Mouse (Mus musculus): ENCODE measurements around the gene Ppp3ca.

Ppp3ca gene

GRCm38 (mm10) chr3:136722493-136722892 lies 52.6 kb downstream of the Ppp3ca start:
- DNase-seq (ENCODE audit: low spot score in 2 of 2): no peak

GRCm38 (mm10) chr3:136725311-136726156 lies 55.6 kb downstream of the Ppp3ca start:
- peak; percentile 26 for DNase-seq (ENCODE audit: low spot score in 2 of 2)

GRCm38 (mm10) chr3:136727877-136728276 lies 58.0 kb downstream of the Ppp3ca start:
- DNase-seq (ENCODE audit: low spot score in 2 of 2): no peak

- no peak for DNase-seq (ENCODE audit: low spot score in 2 of 2)
Observed at GRCm38 (mm10) chr3:136729978-136730377, 60.1 kb downstream of the Ppp3ca start.

- no peak for DNase-seq (ENCODE audit: low spot score in 2 of 2)
Observed at GRCm38 (mm10) chr3:136731579-136731978, 61.7 kb downstream of the Ppp3ca start.

- DNase-seq (ENCODE audit: low spot score in 2 of 2): no peak
Observed at GRCm38 (mm10) chr3:136736021-136736420, 66.1 kb downstream of the Ppp3ca start.

GRCm38 (mm10) chr3:136736773-136737298 lies 66.9 kb downstream of the Ppp3ca start:
- no peak for DNase-seq (ENCODE audit: low spot score in 2 of 2)

GRCm38 (mm10) chr3:136738474-136738873 lies 68.5 kb downstream of the Ppp3ca start:
- DNase-seq (ENCODE audit: low spot score in 2 of 2): no peak

- DNase-seq (ENCODE audit: low spot score in 2 of 2): no peak
Observed at GRCm38 (mm10) chr3:136738914-136739313, 69.0 kb downstream of the Ppp3ca start.

GRCm38 (mm10) chr3:136741659-136742058 lies 71.7 kb downstream of the Ppp3ca start:
- DNase-seq (ENCODE audit: low spot score in 2 of 2): no peak

- DNase-seq (ENCODE audit: low spot score in 2 of 2): peak; percentile 39 to 71
Observed at GRCm38 (mm10) chr3:136742258-136743057, 72.5 kb downstream of the Ppp3ca start.

- no peak for DNase-seq (ENCODE audit: low spot score in 2 of 2)
Observed at GRCm38 (mm10) chr3:136744295-136744897, 74.5 kb downstream of the Ppp3ca start.

GRCm38 (mm10) chr3:136745456-136745855 lies 75.5 kb downstream of the Ppp3ca start:
- DNase-seq (ENCODE audit: low spot score in 2 of 2): no peak

GRCm38 (mm10) chr3:136748761-136749476 lies 79.0 kb downstream of the Ppp3ca start:
- DNase-seq (ENCODE audit: low spot score in 2 of 2): no peak

GRCm38 (mm10) chr3:136749477-136749797 lies 79.5 kb downstream of the Ppp3ca start:
- no peak for DNase-seq (ENCODE audit: low spot score in 2 of 2)

GRCm38 (mm10) chr3:136749951-136750350 lies 80.0 kb downstream of the Ppp3ca start:
- no peak for DNase-seq (ENCODE audit: low spot score in 2 of 2)

- no peak for DNase-seq (ENCODE audit: low spot score in 2 of 2)
Observed at GRCm38 (mm10) chr3:136752126-136752716, 82.3 kb downstream of the Ppp3ca start.

- no peak for DNase-seq (ENCODE audit: low spot score in 2 of 2)
Observed at GRCm38 (mm10) chr3:136756137-136756536, 86.2 kb downstream of the Ppp3ca start.

GRCm38 (mm10) chr3:136759446-136759845 lies 89.5 kb downstream of the Ppp3ca start:
- no peak for DNase-seq (ENCODE audit: low spot score in 2 of 2)

GRCm38 (mm10) chr3:136761292-136761978 lies 91.5 kb downstream of the Ppp3ca start:
- peak in 1 of 2 experiments; percentile 21 for DNase-seq (ENCODE audit: low spot score in 2 of 2)

- no peak for DNase-seq (ENCODE audit: low spot score in 2 of 2)
Observed at GRCm38 (mm10) chr3:136761979-136762341, 92.0 kb downstream of the Ppp3ca start.

All from natural killer cell, adult 2 months (primary cell).